Mouse (Mus musculus): Measurements from ENCODE around the gene Lcp1.

- TF ChIP-seq POLR2A (IDR thresholded peaks at IDR 0.05; ENCODE audit: control insufficient read depth, low read depth, low read length) (peak; percentile 74; the same call in 1 of the 2 replicates), CTCF (IDR thresholded peaks at IDR 0.05; ENCODE audit: control insufficient read depth, insufficient read depth, insufficient replicate concordance, low read depth, low read length) (no peak)
Measured at GRCm38 (mm10) chr14:75130501-75131318, at the start of gene Lcp1, which contains the start of gene Lrrc63.
